Mouse (Mus musculus): ENCODE data around the gene Zic2. TPM values are rescaled to one million over a fixed set of nuclear protein-coding genes. Genes with fewer than 3 reads are reported as not detected.

The Zic2 gene
- total RNA-seq, 2 experiments from 2014 or later, result 16.1 to 18.7 TPM

GRCm38 (mm10) chr14:122461500-122461899 is 13.7 kb upstream of the Zic2 start:
- no peak for DNase-seq (ENCODE audit: low spot score in 2 of 2)

- no peak for DNase-seq (ENCODE audit: low spot score in 2 of 2)
Observed at GRCm38 (mm10) chr14:122461966-122462365, 13.3 kb upstream of the Zic2 start.

- no peak for DNase-seq (ENCODE audit: low spot score in 2 of 2)
Observed at GRCm38 (mm10) chr14:122462689-122463079, 12.6 kb upstream of the Zic2 start.

- peak in 1 of 2 experiments; percentile 17 for DNase-seq (ENCODE audit: low spot score in 2 of 2)
Observed at GRCm38 (mm10) chr14:122463080-122463691, 12.0 kb upstream of the Zic2 start.

GRCm38 (mm10) chr14:122463734-122464341 is 11.4 kb upstream of the Zic2 start:
- peak in 1 of 2 experiments; percentile 29 for DNase-seq (ENCODE audit: low spot score in 2 of 2)

- no peak for DNase-seq (ENCODE audit: low spot score in 2 of 2)
Observed at GRCm38 (mm10) chr14:122464351-122464762, 10.9 kb upstream of the Zic2 start.

GRCm38 (mm10) chr14:122464763-122465741 is 10.2 kb upstream of the Zic2 start, which contains the start of gene Zic5:
Gene Zic5, minus strand, starts transcription at chr14:122465677.
- peak in 1 of 2 experiments; percentile 36 for DNase-seq (ENCODE audit: low spot score in 2 of 2)

- no peak for DNase-seq (ENCODE audit: low spot score in 2 of 2)
Observed at GRCm38 (mm10) chr14:122465931-122466490, 9.2 kb upstream of the Zic2 start.

- no peak for DNase-seq (ENCODE audit: low spot score in 2 of 2)
Observed at GRCm38 (mm10) chr14:122466756-122467362, 8.4 kb upstream of the Zic2 start.

GRCm38 (mm10) chr14:122467926-122468841 is 7.1 kb upstream of the Zic2 start:
- no peak for DNase-seq (ENCODE audit: low spot score in 2 of 2)

- DNase-seq (ENCODE audit: low spot score in 2 of 2), result no peak
Observed at GRCm38 (mm10) chr14:122468971-122469755, 6.1 kb upstream of the Zic2 start.

- no peak for DNase-seq (ENCODE audit: low spot score in 2 of 2)
Observed at GRCm38 (mm10) chr14:122471449-122472085, 3.7 kb upstream of the Zic2 start.

GRCm38 (mm10) chr14:122472161-122472560 is 3.1 kb upstream of the Zic2 start:
- no peak for DNase-seq (ENCODE audit: low spot score in 2 of 2)

- DNase-seq (ENCODE audit: low spot score in 2 of 2), result no peak
Observed at GRCm38 (mm10) chr14:122472647-122473046, 2.6 kb upstream of the Zic2 start.

GRCm38 (mm10) chr14:122473211-122473751 is 2.0 kb upstream of the Zic2 start:
- no peak for DNase-seq (ENCODE audit: low spot score in 2 of 2)

GRCm38 (mm10) chr14:122474041-122474890 is 969 bp upstream of the Zic2 start:
- DNase-seq (ENCODE audit: low spot score in 2 of 2), result no peak

GRCm38 (mm10) chr14:122475557-122476040 is 364 bp downstream of the Zic2 start:
- DNase-seq (ENCODE audit: low spot score in 2 of 2), result no peak

Data from layer of hippocampus, adult 18-20 months (tissue).